Mouse (Mus musculus) forebrain, postnatal 0 days (tissue): ENCODE measurements around the gene Cebpg. TPM values are rescaled to one million over a fixed set of nuclear protein-coding genes. Genes with fewer than 3 reads are reported as not detected.

Source experiments
- ATAC-seq: fragments of 200-750 bp; cut with Nextera tagmentation; 2 replicates; pipeline ENCODE4 v1.8.0; 2017; ENCODE audit warnings: mild to moderate bottlenecking, moderate library complexity
- DNase-seq: peaks from one replicate; pipeline ENCODE4 v3.0.0-alpha.2; 2015
- H3K27ac ChIP-seq: fragments of 300-500 bp; sonication (generic); 2 replicates; pipeline ENCODE4 v1.5.1; 2014; ENCODE audit warnings: low read depth, mild to moderate bottlenecking, antibody characterized with exemption, low read length, moderate library complexity, mixed read lengths
- H3K27me3 ChIP-seq: fragments of 300-500 bp; sonication (generic); 2 replicates; pipeline ENCODE4 v1.6.1; 2014; ENCODE audit warnings: mild to moderate bottlenecking, low read length, mixed read lengths; ENCODE audit not compliant: insufficient read depth
- H3K36me3 ChIP-seq: fragments of 300-500 bp; sonication (generic); 2 replicates; pipeline ENCODE4 v1.6.1; 2014; ENCODE audit warnings: mild to moderate bottlenecking, moderate library complexity; ENCODE audit not compliant: insufficient read depth
- H3K4me1 ChIP-seq: fragments of 300-500 bp; sonication (generic); 2 replicates; pipeline ENCODE4 v1.6.1; 2014; ENCODE audit warnings: antibody characterized with exemption; ENCODE audit not compliant: insufficient read depth
- H3K4me2 ChIP-seq: fragments of 300-500 bp; sonication (generic); 2 replicates; pipeline ENCODE4 v1.6.1; 2014; ENCODE audit warnings: low read depth, mild to moderate bottlenecking, moderate library complexity
- H3K4me3 ChIP-seq: fragments of 300-500 bp; sonication (generic); 2 replicates; pipeline ENCODE4 v1.5.1; 2014; ENCODE audit warnings: low read depth, low read length, mixed read lengths
- H3K9ac ChIP-seq: fragments of 300-500 bp; sonication (generic); 2 replicates; pipeline ENCODE4 v1.6.1; 2014; ENCODE audit warnings: mild to moderate bottlenecking
- H3K9me3 ChIP-seq: fragments of 300-500 bp; sonication (generic); 2 replicates; pipeline ENCODE4 v1.6.1; 2016; ENCODE audit warnings: low read length
- CTCF ChIP-seq: sonication (generic); IDR thresholded peaks from 2 replicates; pipeline ENCODE4 v1.5.1; 2016; ENCODE audit warnings: antibody characterized with exemption, control low read depth, low read depth
- WGBS: fragments of 180-500 bp; shearing (Covaris S2); extraction: QIAGEN DNeasy Blood & Tissue Kit; methylation state at CpG from one replicate; pipeline ENCODE4 v1.1.7; 2014; 5-methylcytosine and 5-hydroxymethylcytosine counted together
- polyA plus RNA-seq: library from polyadenylated mRNA; unstranded; fragments of >200 nt; fragmentation: Nextera tagmentation; extraction: Ambion mirVana; gene quantifications from 2 replicates; pipeline ENCODE4 v1.2.1, GENCODE M21; 2015
- total RNA-seq: library from RNA; depleted of rRNA; stranded (reverse); fragments of >200 nt; gene quantifications from 2 replicates; pipeline ENCODE4 v1.2.3, GENCODE M21; 2014

The Cebpg gene
- total and polyA plus RNA-seq, 2 experiments from 2014 or later: 14.5 to 23.2 TPM

DNA sequence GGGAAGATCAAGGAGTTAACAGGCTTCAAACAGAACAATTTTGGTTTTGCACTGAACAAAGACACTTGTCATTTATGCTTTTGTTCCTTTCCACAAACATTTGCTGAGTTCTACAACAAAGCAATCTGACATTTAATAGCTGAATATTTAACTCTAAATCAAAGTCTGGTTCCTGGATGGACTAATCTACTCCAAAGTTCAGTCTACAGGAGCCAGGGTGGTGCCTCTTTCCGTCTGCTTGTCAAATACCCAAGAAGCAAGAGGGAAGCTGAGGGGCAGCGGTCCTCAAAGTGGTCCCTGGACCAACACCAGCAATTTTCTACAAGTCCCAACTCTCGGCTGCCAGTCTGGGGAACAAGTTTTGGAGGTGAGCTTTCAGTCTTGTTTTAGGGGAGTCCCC lies 3.2 kb downstream of the Cebpg start:
- H3K27ac ChIP-seq: no peak overlapping the region
- peaks cover 8% of the 10 kb centered on the region for H3K4me1 ChIP-seq
- TF ChIP-seq CTCF: no peak
- H3K27me3 ChIP-seq: no peaks in the 10 kb centered on the region
- H3K4me2 ChIP-seq: no peak overlapping the region
- no peak for ATAC-seq
- H3K36me3 ChIP-seq: peaks cover 11% of the 10 kb centered on the region; the same call in 1 of the 2 replicates
- no peak overlapping the region for H3K4me3 ChIP-seq
- no peaks in the 10 kb centered on the region for H3K9me3 ChIP-seq
- DNase-seq: no peak
- H3K9ac ChIP-seq: no peak overlapping the region
- 60% methylated on average over 3 of the region's 3 CpGs for WGBS

DNA sequence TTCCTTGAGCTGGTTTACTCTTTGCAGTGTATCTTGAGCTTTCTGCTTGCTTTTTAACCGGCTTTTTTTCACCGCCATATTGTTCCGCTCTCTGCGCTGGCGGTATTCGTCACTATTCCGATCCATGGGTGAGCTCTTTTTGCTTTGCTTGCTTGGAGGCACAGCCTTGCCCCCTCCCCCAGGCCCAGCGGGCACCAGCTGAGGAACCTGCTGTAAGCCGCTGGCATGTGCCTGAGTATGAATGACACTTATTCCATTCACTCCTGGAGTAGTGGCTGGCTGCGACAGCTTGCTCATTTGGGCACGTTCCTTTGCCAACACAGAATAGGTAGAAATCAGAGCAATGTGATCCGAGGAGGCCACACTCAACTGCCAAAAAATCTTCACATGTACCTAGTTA lies 5.8 kb downstream of the Cebpg start:
- H3K4me2 ChIP-seq: no peak overlapping the region

DNA sequence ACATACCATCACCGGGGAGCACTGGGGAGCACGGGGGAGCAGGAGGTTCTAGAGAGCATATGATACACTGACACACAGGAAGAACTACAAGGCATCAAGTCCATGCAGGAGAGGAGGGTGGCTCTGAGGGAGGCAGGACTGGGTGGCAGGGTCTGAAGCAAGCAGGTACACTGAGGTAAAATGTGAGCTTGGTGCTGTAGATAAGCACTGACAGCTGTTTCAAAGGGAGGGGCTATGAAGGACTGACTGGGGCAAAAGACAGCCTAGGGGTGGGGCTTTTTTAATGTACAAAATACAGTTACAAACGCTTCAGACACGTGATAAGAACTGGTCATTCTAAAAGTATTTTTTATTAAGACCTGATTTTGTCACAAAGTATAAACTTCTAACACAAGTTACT lies 10.3 kb downstream of the Cebpg start:
- Histone ChIP-seq H3K4me3 (no peak overlapping the region), H3K9me3 (no peaks in the 10 kb centered on the region), H3K4me2 (no peak overlapping the region), H3K27ac (no peak overlapping the region), H3K9ac (no peak overlapping the region), H3K27me3 (no peaks in the 10 kb centered on the region), H3K4me1 (no peaks in the 10 kb centered on the region), H3K36me3 (peaks cover 46% of the 10 kb centered on the region)
- no peak for TF ChIP-seq CTCF
- ATAC-seq (no peak), DNase-seq (no peak)
- 95% methylated on average over 4 of the region's 4 CpGs for WGBS

More for the DNA sequence above, 5.8 kb downstream of the Cebpg start:
- ATAC-seq (no peak), DNase-seq (no peak)
- Histone ChIP-seq H3K9me3 (no peaks in the 10 kb centered on the region), H3K36me3 (peaks cover 28% of the 10 kb centered on the region), H3K9ac (no peak overlapping the region), H3K27ac (no peak overlapping the region), H3K4me1 (peaks cover 8% of the 10 kb centered on the region), H3K4me3 (no peak overlapping the region), H3K27me3 (no peaks in the 10 kb centered on the region)
- WGBS: 74% methylated on average over 12 of the region's 12 CpGs
- TF ChIP-seq CTCF: no peak

DNA sequence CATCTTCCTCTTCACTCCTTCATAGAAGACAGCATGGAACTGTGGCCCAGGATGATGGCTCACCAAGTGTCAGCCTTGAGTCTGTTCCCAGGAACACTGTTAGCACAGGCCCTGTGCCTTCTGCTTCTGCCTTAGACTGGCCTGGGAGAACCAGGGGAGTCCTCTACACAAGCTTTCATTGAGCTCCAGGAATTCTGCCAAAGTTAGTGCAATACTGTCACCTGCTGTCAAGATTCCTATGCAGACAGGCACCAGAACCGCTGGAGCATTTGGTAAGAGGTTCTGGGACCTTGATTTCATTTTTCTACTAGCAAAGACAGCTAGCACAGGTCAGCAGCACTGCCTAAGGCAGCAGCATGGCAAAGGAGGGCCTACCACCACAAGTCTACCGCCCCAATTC lies 11.7 kb downstream of the Cebpg start:
- H3K4me3 ChIP-seq: no peak overlapping the region
- WGBS: 89% methylated on average over 2 of the region's 2 CpGs

DNA sequence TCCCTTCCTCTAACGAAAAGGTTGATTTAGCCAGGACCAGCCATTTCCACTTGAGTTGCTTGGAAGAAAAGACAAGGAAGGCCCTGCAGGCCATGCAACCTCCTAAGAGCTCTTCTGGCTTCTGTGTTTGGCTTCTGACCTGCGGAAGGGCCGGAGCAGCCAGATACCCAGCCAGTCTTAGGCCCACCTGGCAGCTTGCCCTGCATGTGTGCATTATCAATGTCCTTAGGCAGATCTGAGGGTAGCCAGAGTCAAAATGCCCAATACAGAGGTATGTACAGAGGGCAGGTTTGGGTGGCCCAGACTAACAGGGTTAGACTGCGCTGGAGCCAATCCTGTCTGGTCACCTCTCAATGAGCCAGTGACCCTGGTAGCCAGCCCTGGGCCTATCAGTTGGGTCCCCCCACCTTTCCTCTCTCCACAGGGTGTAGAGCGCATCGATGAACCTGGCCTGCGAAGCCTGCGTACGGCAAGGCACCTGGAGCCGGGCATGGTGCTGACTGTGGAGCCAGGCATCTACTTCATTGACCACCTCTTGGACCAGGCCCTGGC lies 13.0 kb downstream of the Cebpg start:
- 91% methylated on average over 10 of the region's 10 CpGs for WGBS
- no peaks in the 10 kb centered on the region for H3K27me3 ChIP-seq
- DNase-seq (no peak), ATAC-seq (no peak)
- no peak overlapping the region for H3K9ac ChIP-seq
- H3K27ac ChIP-seq: no peak overlapping the region
- no peak for TF ChIP-seq CTCF
- H3K9me3 ChIP-seq: no peaks in the 10 kb centered on the region
- H3K36me3 ChIP-seq: peaks cover 39% of the 10 kb centered on the region
- H3K4me1 ChIP-seq: no peaks in the 10 kb centered on the region
- no peak overlapping the region for H3K4me2 ChIP-seq
- H3K4me3 ChIP-seq: no peak overlapping the region

More for the DNA sequence above, 11.7 kb downstream of the Cebpg start:
- DNase-seq (no peak), ATAC-seq (no peak)
- no peak overlapping the region for H3K9ac ChIP-seq
- no peak overlapping the region for H3K27ac ChIP-seq
- no peaks in the 10 kb centered on the region for H3K9me3 ChIP-seq
- H3K4me1 ChIP-seq: no peaks in the 10 kb centered on the region
- no peaks in the 10 kb centered on the region for H3K27me3 ChIP-seq
- H3K36me3 ChIP-seq: peaks cover 40% of the 10 kb centered on the region
- TF ChIP-seq CTCF: no peak
- no peak overlapping the region for H3K4me2 ChIP-seq

DNA sequence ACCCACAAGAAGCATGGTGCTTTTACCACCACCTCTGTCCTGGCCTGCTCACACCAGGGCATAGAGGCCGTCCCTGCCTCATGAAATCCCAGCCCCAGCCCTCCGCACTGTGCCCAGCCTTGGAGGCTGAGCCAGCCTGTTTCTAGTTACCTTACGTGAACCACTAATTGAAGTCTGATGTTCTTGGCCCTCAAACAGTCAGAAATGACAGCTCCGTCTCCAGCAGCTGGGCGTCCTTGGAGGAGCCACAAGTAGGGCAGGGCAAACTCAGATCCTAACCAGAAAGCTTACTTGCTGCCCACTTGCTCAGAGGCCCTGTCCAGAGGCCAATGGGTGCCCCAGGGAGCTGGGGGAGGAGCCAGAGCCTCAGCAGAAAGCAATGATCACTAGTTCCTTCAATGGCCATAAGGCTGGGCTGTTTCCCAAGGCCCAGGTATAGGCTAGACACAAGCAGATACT lies 13.6 kb downstream of the Cebpg start:
- Histone ChIP-seq H3K4me1 (no peaks in the 10 kb centered on the region), H3K4me3 (no peak overlapping the region), H3K9ac (no peak overlapping the region), H3K9me3 (no peaks in the 10 kb centered on the region), H3K27me3 (no peaks in the 10 kb centered on the region), H3K27ac (no peak overlapping the region), H3K4me2 (no peak overlapping the region), H3K36me3 (peaks cover 35% of the 10 kb centered on the region)
- TF ChIP-seq CTCF: no peak
- WGBS: 83% methylated on average over 5 of the region's 5 CpGs
- no peak for DNase-seq
- no peak for ATAC-seq

DNA sequence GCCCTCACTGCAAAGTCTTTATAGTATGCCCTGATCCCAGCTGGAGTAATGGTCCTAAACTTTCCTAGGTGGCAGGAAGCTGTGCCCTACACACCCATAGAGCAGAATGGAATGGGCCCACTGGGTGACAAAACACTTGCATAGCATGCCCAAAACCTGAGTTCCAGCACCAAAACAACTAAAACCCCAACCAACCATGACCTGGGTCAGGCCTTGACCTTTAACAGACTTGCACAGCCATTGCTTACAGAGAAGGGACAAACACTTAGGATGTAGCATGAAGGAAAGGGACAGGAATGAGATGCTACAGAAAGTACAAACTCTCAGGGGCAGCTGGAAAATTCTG lies 14.2 kb downstream of the Cebpg start:
- no peak overlapping the region for H3K27ac ChIP-seq
- H3K27me3 ChIP-seq: no peaks in the 10 kb centered on the region
- no peaks in the 10 kb centered on the region for H3K9me3 ChIP-seq
- DNase-seq (no peak), ATAC-seq (no peak)
- H3K4me3 ChIP-seq: no peak overlapping the region
- no peak overlapping the region for H3K4me2 ChIP-seq
- no peaks in the 10 kb centered on the region for H3K4me1 ChIP-seq
- no peak overlapping the region for H3K9ac ChIP-seq
- TF ChIP-seq CTCF: no peak
- H3K36me3 ChIP-seq: peaks cover 31% of the 10 kb centered on the region
